Mouse (Mus musculus): Measurements from ENCODE around the gene Ctnnd2. TPM values are rescaled to one million over a fixed set of nuclear protein-coding genes. Genes with fewer than 3 reads are reported as not detected.

The Ctnnd2 gene
- polyA plus RNA-seq, 1 experiment from 2014 or later, result 3.8 TPM

- Histone ChIP-seq H3K4me1 (replicated peaks; ENCODE audit: control insufficient read depth, insufficient read depth, low read length) (no peaks in the 10 kb centered on the region), H3K9me3 (ENCODE audit: control insufficient read depth, low read length) (no peaks in the 10 kb centered on the region), H3K27me3 (replicated peaks; ENCODE audit: control insufficient read depth, insufficient read depth, low read length) (no peaks in the 10 kb centered on the region), H3K36me3 (ENCODE audit: control insufficient read depth, insufficient read depth, low read length) (no peaks in the 10 kb centered on the region), H3K27ac (ENCODE audit: low read depth) (no peak overlapping the region), H3K4me3 (ENCODE audit: low read depth, low read length) (no peak overlapping the region), H3K9ac (ENCODE audit: low read length) (no peak overlapping the region), H3K4me2 (ENCODE audit: low read length) (no peak overlapping the region)
- WGBS, result 89% methylated on average over 5 of the region's 5 CpGs
- ATAC-seq (replicated peaks; ENCODE audit: low FRiP score, low TSS enrichment, low read depth), result no peak
- no peak for DNase-seq (ENCODE audit: low spot score)
Observed at GRCm38 (mm10) chr15:31004468-31004867, 832.1 kb downstream of the Ctnnd2 start.

GRCm38 (mm10) chr15:31004976-31005375 lies 832.6 kb downstream of the Ctnnd2 start:
- Histone ChIP-seq H3K4me1 (replicated peaks; ENCODE audit: control insufficient read depth, insufficient read depth, low read length) (no peaks in the 10 kb centered on the region), H3K36me3 (ENCODE audit: control insufficient read depth, insufficient read depth, low read length) (no peaks in the 10 kb centered on the region), H3K27ac (ENCODE audit: low read depth) (no peak overlapping the region), H3K4me2 (ENCODE audit: low read length) (no peak overlapping the region), H3K27me3 (replicated peaks; ENCODE audit: control insufficient read depth, insufficient read depth, low read length) (no peaks in the 10 kb centered on the region), H3K9me3 (ENCODE audit: control insufficient read depth, low read length) (no peaks in the 10 kb centered on the region), H3K9ac (ENCODE audit: low read length) (no peak overlapping the region), H3K4me3 (ENCODE audit: low read depth, low read length) (no peak overlapping the region)
- no peak for DNase-seq (ENCODE audit: low spot score)
- ATAC-seq (replicated peaks; ENCODE audit: low FRiP score, low TSS enrichment, low read depth), result no peak
- WGBS, result 80% methylated on average over 8 of the region's 8 CpGs

GRCm38 (mm10) chr15:31006050-31006824 lies 833.8 kb downstream of the Ctnnd2 start:
- Histone ChIP-seq H3K9me3 (ENCODE audit: control insufficient read depth, low read length) (no peaks in the 10 kb centered on the region), H3K36me3 (ENCODE audit: control insufficient read depth, insufficient read depth, low read length) (no peaks in the 10 kb centered on the region), H3K9ac (ENCODE audit: low read length) (no peak overlapping the region), H3K27me3 (replicated peaks; ENCODE audit: control insufficient read depth, insufficient read depth, low read length) (no peaks in the 10 kb centered on the region), H3K4me1 (replicated peaks; ENCODE audit: control insufficient read depth, insufficient read depth, low read length) (no peaks in the 10 kb centered on the region), H3K4me2 (ENCODE audit: low read length) (no peak overlapping the region), H3K27ac (ENCODE audit: low read depth) (no peak overlapping the region), H3K4me3 (ENCODE audit: low read depth, low read length) (no peak overlapping the region)
- DNase-seq (ENCODE audit: low spot score) (no peak), ATAC-seq (replicated peaks; ENCODE audit: low FRiP score, low TSS enrichment, low read depth) (no peak)
- WGBS, result 66% methylated on average over 8 of the region's 8 CpGs

- DNase-seq (ENCODE audit: low spot score) (no peak), ATAC-seq (replicated peaks; ENCODE audit: low FRiP score, low TSS enrichment, low read depth) (no peak)
- Histone ChIP-seq H3K4me1 (replicated peaks; ENCODE audit: control insufficient read depth, insufficient read depth, low read length) (no peaks in the 10 kb centered on the region), H3K4me2 (ENCODE audit: low read length) (no peak overlapping the region), H3K27me3 (replicated peaks; ENCODE audit: control insufficient read depth, insufficient read depth, low read length) (no peaks in the 10 kb centered on the region), H3K4me3 (ENCODE audit: low read depth, low read length) (no peak overlapping the region), H3K9ac (ENCODE audit: low read length) (no peak overlapping the region), H3K9me3 (ENCODE audit: control insufficient read depth, low read length) (no peaks in the 10 kb centered on the region), H3K27ac (ENCODE audit: low read depth) (no peak overlapping the region), H3K36me3 (ENCODE audit: control insufficient read depth, insufficient read depth, low read length) (no peaks in the 10 kb centered on the region)
- WGBS, result 84% methylated on average over 8 of the region's 8 CpGs
Observed at GRCm38 (mm10) chr15:31006825-31007157, 834.4 kb downstream of the Ctnnd2 start.

GRCm38 (mm10) chr15:31008594-31008993 lies 836.2 kb downstream of the Ctnnd2 start:
- H3K4me3 ChIP-seq (ENCODE audit: low read depth, low read length), result no peak overlapping the region
- no peaks in the 10 kb centered on the region for H3K27me3 ChIP-seq (replicated peaks; ENCODE audit: control insufficient read depth, insufficient read depth, low read length)
- no peaks in the 10 kb centered on the region for H3K9me3 ChIP-seq (ENCODE audit: control insufficient read depth, low read length)
- H3K9ac ChIP-seq (ENCODE audit: low read length), result no peak overlapping the region
- DNase-seq (ENCODE audit: low spot score) (no peak), ATAC-seq (replicated peaks; ENCODE audit: low FRiP score, low TSS enrichment, low read depth) (no peak)
- no peak overlapping the region for H3K4me2 ChIP-seq (ENCODE audit: low read length)
- 80% methylated on average over 6 of the region's 6 CpGs for WGBS
- no peaks in the 10 kb centered on the region for H3K36me3 ChIP-seq (ENCODE audit: control insufficient read depth, insufficient read depth, low read length)
- H3K27ac ChIP-seq (ENCODE audit: low read depth), result no peak overlapping the region
- no peaks in the 10 kb centered on the region for H3K4me1 ChIP-seq (replicated peaks; ENCODE audit: control insufficient read depth, insufficient read depth, low read length)

- Histone ChIP-seq H3K27me3 (replicated peaks; ENCODE audit: control insufficient read depth, insufficient read depth, low read length) (no peaks in the 10 kb centered on the region), H3K4me2 (ENCODE audit: low read length) (no peak overlapping the region), H3K36me3 (ENCODE audit: control insufficient read depth, insufficient read depth, low read length) (no peaks in the 10 kb centered on the region), H3K9me3 (ENCODE audit: control insufficient read depth, low read length) (no peaks in the 10 kb centered on the region), H3K27ac (ENCODE audit: low read depth) (no peak overlapping the region), H3K4me3 (ENCODE audit: low read depth, low read length) (no peak overlapping the region), H3K9ac (ENCODE audit: low read length) (no peak overlapping the region), H3K4me1 (replicated peaks; ENCODE audit: control insufficient read depth, insufficient read depth, low read length) (no peaks in the 10 kb centered on the region)
- 78% methylated on average over 2 of the region's 2 CpGs for WGBS
- DNase-seq (ENCODE audit: low spot score) (no peak), ATAC-seq (replicated peaks; ENCODE audit: low FRiP score, low TSS enrichment, low read depth) (no peak)
Observed at GRCm38 (mm10) chr15:31020769-31021168, 848.4 kb downstream of the Ctnnd2 start.

GRCm38 (mm10) chr15:31022012-31022411 lies 849.6 kb downstream of the Ctnnd2 start:
- ATAC-seq (replicated peaks; ENCODE audit: low FRiP score, low TSS enrichment, low read depth), result no peak
- no peak for DNase-seq (ENCODE audit: low spot score)
- H3K9me3 ChIP-seq (ENCODE audit: control insufficient read depth, low read length), result no peaks in the 10 kb centered on the region
- no peaks in the 10 kb centered on the region for H3K27me3 ChIP-seq (replicated peaks; ENCODE audit: control insufficient read depth, insufficient read depth, low read length)
- H3K9ac ChIP-seq (ENCODE audit: low read length), result no peak overlapping the region
- H3K36me3 ChIP-seq (ENCODE audit: control insufficient read depth, insufficient read depth, low read length), result no peaks in the 10 kb centered on the region
- no peak overlapping the region for H3K27ac ChIP-seq (ENCODE audit: low read depth)
- no peak overlapping the region for H3K4me3 ChIP-seq (ENCODE audit: low read depth, low read length)
- no peak overlapping the region for H3K4me2 ChIP-seq (ENCODE audit: low read length)
- WGBS, result 54% methylated on average over 1 of the region's 1 CpGs
- H3K4me1 ChIP-seq (replicated peaks; ENCODE audit: control insufficient read depth, insufficient read depth, low read length), result no peaks in the 10 kb centered on the region

- Histone ChIP-seq H3K4me1 (replicated peaks; ENCODE audit: control insufficient read depth, insufficient read depth, low read length) (no peaks in the 10 kb centered on the region), H3K4me3 (ENCODE audit: low read depth, low read length) (no peak overlapping the region), H3K27ac (ENCODE audit: low read depth) (no peak overlapping the region), H3K27me3 (replicated peaks; ENCODE audit: control insufficient read depth, insufficient read depth, low read length) (no peaks in the 10 kb centered on the region), H3K4me2 (ENCODE audit: low read length) (no peak overlapping the region), H3K9ac (ENCODE audit: low read length) (no peak overlapping the region), H3K36me3 (ENCODE audit: control insufficient read depth, insufficient read depth, low read length) (no peaks in the 10 kb centered on the region), H3K9me3 (ENCODE audit: control insufficient read depth, low read length) (no peaks in the 10 kb centered on the region)
- WGBS, result 91% methylated on average over 3 of the region's 3 CpGs
- DNase-seq (ENCODE audit: low spot score), result no peak
- no peak for ATAC-seq (replicated peaks; ENCODE audit: low FRiP score, low TSS enrichment, low read depth)
Observed at GRCm38 (mm10) chr15:31022497-31022896, 850.1 kb downstream of the Ctnnd2 start.

GRCm38 (mm10) chr15:31023766-31024165 lies 851.4 kb downstream of the Ctnnd2 start:
- Histone ChIP-seq H3K27ac (ENCODE audit: low read depth) (no peak overlapping the region), H3K4me2 (ENCODE audit: low read length) (no peak overlapping the region), H3K9ac (ENCODE audit: low read length) (no peak overlapping the region), H3K36me3 (ENCODE audit: control insufficient read depth, insufficient read depth, low read length) (no peaks in the 10 kb centered on the region), H3K4me3 (ENCODE audit: low read depth, low read length) (no peak overlapping the region), H3K9me3 (ENCODE audit: control insufficient read depth, low read length) (no peaks in the 10 kb centered on the region), H3K4me1 (replicated peaks; ENCODE audit: control insufficient read depth, insufficient read depth, low read length) (no peaks in the 10 kb centered on the region), H3K27me3 (replicated peaks; ENCODE audit: control insufficient read depth, insufficient read depth, low read length) (no peaks in the 10 kb centered on the region)
- DNase-seq (ENCODE audit: low spot score), result no peak
- 84% methylated on average over 5 of the region's 5 CpGs for WGBS
- ATAC-seq (replicated peaks; ENCODE audit: low FRiP score, low TSS enrichment, low read depth), result no peak
